Mouse (Mus musculus): ENCODE data around the gene Cirbp. TPM values are rescaled to one million over a fixed set of nuclear protein-coding genes. Genes with fewer than 3 reads are reported as not detected.

Gene Cirbp
- polyA plus RNA-seq, 1 experiment from 2014 or later, result 81.5 TPM

DNA sequence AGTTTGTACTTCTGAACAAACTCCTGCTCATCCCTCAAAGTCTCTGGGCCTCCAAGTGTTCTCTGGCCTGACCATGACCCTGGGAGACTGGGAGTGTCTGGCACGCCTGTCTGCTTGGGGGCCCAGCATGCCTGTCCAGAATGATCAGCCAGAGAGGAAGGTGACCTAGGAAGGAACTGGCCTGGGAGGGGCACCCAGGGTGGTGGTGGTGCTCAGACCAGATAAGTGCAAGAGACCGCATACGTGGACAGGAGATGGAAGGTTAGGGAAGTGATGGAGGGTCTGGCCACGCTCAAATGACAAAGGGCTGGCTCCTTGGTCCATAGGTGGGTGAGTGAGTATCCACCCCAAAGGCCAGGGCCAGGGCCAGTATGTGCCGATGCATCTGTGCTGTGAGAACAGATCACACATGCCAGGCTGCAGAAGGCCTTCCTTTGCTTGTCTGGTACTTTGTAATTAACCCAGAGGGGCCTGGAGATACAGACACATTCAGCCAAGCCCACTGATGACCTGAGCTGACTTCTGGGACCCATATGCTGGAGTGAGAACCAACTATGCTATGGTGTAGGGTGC lies 18.6 kb upstream of the Cirbp start:
- ATAC-seq (ENCODE audit: low FRiP score) (no peak), DNase-seq (ENCODE audit: low spot score, missing footprints) (no peak)
- peak overlapping the region; percentile 97; the same call in 1 of the 2 replicates for H3K27ac ChIP-seq (ENCODE audit: low read depth, low read length)
- H3K4me2 ChIP-seq, result peak overlapping the region; percentile 74; the same call in 1 of the 2 replicates
- peak overlapping the region; percentile 99; the same call in 1 of the 2 replicates for H3K4me3 ChIP-seq (ENCODE audit: low read depth, low read length)
- peaks cover 21% of the 10 kb centered on the region for H3K4me1 ChIP-seq (ENCODE audit: control insufficient read depth, insufficient read depth, low read length)
- 69% methylated on average over 5 of the region's 5 CpGs for WGBS
- H3K9ac ChIP-seq (ENCODE audit: low read length), result no peak overlapping the region; the same call in 1 of the 2 replicates
- H3K36me3 ChIP-seq (ENCODE audit: control insufficient read depth, insufficient read depth, low read length), result peaks cover 9% of the 10 kb centered on the region
- H3K27me3 ChIP-seq (ENCODE audit: control insufficient read depth, insufficient read depth, low read length), result no peaks in the 10 kb centered on the region
- H3K9me3 ChIP-seq (ENCODE audit: control insufficient read depth, low read length), result no peaks in the 10 kb centered on the region

DNA sequence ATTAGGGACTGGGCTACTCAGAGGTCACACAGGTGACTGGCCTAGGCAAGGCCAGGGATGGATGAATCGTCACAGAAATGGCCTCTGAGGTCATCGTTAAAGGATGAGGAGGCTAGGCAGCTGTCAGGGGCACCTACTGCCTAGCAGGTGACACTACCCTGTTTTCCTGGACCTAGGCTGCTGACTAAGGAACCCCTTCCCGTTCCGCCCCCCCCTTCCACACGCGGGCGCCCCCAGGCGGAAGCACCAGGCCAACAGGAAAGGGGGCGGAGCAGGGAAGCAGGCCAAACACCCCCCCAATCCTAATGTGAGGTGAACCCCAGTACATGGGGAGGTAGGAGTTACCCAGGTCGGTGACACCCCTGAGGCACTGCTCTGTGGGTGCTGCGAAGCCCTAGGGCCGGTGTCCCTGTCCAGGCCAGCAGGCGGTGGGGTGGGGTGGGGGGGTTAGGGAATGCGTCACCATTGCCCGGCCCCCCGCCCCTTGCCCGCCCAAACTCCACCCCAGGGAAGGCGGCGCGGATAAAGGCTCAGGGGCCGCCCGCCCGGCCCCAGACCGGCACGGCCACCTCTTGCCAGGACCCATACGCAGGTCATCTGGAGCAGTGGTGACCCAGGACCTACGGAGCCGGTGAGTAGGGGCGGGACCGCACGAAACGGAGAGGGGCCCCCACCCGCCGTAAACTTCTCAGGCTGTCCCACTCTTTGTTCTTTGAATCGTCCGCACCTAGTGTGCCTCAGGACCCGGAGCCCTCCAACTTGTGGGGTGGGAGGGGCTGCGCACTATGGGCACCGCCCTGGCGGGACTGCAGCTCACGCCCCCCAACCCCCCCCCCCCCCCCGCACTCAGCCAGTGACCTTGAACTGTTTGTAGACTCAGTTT lies 17.8 kb upstream of the Cirbp start, which contains the start of gene Midn:
Midn (plus strand) TSS at position 554 of the 883 bp plus-strand sequence.
- WGBS, result 3% methylated on average over 39 of the region's 42 CpGs
- Histone ChIP-seq H3K27ac (ENCODE audit: low read depth, low read length) (peak within 1 kb of the TSS; percentile 97), H3K4me1 (ENCODE audit: control insufficient read depth, insufficient read depth, low read length) (peaks cover 24% of the 10 kb centered on the region), H3K4me2 (peak within 1 kb of the TSS; percentile 74), H3K9me3 (ENCODE audit: control insufficient read depth, low read length) (no peaks in the 10 kb centered on the region), H3K27me3 (ENCODE audit: control insufficient read depth, insufficient read depth, low read length) (no peaks in the 10 kb centered on the region), H3K9ac (ENCODE audit: low read length) (peak within 1 kb of the TSS; percentile 100), H3K4me3 (ENCODE audit: low read depth, low read length) (peak within 1 kb of the TSS; percentile 99), H3K36me3 (ENCODE audit: control insufficient read depth, insufficient read depth, low read length) (peaks cover 16% of the 10 kb centered on the region)
- ATAC-seq (ENCODE audit: low FRiP score) (peak; percentile 36), DNase-seq (ENCODE audit: low spot score, missing footprints) (peak; percentile 96)

DNA sequence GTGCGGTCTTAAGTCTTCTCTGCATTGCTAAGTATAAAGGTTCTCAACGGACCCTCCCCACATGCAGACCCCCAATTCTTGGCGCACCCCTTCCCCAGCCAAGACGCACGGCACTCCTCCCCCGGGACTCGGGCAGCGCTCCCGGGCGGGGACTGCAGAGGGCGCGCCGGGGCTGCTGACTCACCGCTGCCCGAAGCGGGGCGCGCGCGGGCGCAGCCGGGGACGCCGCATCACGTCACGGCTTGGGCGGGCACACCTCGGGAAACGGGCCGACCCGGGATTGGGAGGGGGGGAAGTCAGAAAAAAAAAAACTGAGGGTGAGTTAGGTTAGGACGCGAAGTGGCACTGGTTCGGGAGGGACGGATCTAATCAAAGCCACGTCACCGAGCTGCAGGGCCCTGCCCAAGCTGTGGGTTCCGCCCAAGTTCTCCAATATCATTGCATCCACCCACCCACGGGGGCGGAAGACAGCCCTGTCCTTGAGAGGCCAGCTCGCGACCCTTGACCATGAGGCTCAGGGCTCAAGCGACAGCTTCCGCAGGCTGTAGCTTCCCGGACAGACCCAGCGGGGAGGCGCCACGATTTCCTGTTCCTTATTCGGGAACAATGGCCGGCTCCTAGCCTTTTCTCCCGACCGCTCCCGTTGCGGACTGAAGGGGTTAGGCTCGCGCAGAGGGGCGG lies 17.0 kb upstream of the Cirbp start:
- H3K27ac ChIP-seq (ENCODE audit: low read depth, low read length), result peak overlapping the region; percentile 97
- no peaks in the 10 kb centered on the region for H3K27me3 ChIP-seq (ENCODE audit: control insufficient read depth, insufficient read depth, low read length)
- DNase-seq (ENCODE audit: low spot score, missing footprints), result peak; percentile 99
- H3K4me2 ChIP-seq, result peak overlapping the region; percentile 74
- peaks cover 22% of the 10 kb centered on the region for H3K36me3 ChIP-seq (ENCODE audit: control insufficient read depth, insufficient read depth, low read length)
- H3K9me3 ChIP-seq (ENCODE audit: control insufficient read depth, low read length), result no peaks in the 10 kb centered on the region
- ATAC-seq (ENCODE audit: low FRiP score), result peak; percentile 48
- under 1% methylated on average over 47 of the region's 57 CpGs for WGBS
- H3K9ac ChIP-seq (ENCODE audit: low read length), result peak overlapping the region; percentile 100
- peaks cover 31% of the 10 kb centered on the region for H3K4me1 ChIP-seq (ENCODE audit: control insufficient read depth, insufficient read depth, low read length)
- H3K4me3 ChIP-seq (ENCODE audit: low read depth, low read length), result peak overlapping the region; percentile 99

DNA sequence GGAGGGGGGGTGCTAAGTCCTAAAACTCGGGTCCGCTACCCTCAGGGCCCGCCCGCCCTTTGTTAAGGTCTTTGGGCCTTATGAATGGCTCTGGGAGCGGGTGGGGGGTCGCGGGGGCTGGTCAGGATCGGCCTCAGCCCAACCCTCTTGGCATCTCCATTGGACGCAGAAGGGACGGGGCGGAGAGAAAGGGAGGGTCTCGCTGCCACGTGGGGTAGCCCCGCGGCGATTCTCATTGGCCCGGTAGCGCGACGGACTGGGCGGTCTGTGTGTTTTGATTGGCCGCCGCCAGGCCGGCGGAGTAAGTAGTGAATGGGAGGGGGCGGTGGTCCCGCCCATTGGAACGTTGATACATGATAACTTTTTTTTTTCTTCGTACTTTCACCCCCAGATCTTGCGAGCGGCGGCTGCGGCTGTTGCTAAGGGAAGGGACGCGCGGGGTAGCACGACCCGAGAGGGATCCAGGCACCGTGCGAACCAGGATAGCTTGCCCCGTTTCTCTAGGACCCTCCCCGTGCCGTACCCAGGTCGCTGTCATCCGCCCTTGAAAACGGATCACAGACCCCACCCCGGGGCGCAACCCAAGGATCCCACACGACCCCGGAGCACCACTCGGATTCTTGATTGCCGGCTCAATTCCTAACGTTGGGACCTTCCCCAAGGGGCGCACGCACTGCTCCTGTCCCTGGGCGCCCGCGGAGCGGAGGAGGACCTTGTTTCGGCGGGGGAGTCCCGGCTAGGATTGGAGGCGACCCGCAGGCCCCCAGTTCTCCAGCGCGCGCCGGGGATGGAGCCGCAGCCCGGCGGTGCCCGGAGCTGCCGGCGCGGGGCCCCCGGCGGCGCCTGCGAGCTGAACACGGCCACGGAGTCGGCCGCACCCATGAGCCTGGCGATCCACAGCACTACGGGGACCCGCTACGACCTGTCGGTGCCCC lies 16.2 kb upstream of the Cirbp start:
- H3K27me3 ChIP-seq (ENCODE audit: control insufficient read depth, insufficient read depth, low read length), result no peaks in the 10 kb centered on the region
- H3K4me1 ChIP-seq (ENCODE audit: control insufficient read depth, insufficient read depth, low read length), result peaks cover 39% of the 10 kb centered on the region

DNA sequence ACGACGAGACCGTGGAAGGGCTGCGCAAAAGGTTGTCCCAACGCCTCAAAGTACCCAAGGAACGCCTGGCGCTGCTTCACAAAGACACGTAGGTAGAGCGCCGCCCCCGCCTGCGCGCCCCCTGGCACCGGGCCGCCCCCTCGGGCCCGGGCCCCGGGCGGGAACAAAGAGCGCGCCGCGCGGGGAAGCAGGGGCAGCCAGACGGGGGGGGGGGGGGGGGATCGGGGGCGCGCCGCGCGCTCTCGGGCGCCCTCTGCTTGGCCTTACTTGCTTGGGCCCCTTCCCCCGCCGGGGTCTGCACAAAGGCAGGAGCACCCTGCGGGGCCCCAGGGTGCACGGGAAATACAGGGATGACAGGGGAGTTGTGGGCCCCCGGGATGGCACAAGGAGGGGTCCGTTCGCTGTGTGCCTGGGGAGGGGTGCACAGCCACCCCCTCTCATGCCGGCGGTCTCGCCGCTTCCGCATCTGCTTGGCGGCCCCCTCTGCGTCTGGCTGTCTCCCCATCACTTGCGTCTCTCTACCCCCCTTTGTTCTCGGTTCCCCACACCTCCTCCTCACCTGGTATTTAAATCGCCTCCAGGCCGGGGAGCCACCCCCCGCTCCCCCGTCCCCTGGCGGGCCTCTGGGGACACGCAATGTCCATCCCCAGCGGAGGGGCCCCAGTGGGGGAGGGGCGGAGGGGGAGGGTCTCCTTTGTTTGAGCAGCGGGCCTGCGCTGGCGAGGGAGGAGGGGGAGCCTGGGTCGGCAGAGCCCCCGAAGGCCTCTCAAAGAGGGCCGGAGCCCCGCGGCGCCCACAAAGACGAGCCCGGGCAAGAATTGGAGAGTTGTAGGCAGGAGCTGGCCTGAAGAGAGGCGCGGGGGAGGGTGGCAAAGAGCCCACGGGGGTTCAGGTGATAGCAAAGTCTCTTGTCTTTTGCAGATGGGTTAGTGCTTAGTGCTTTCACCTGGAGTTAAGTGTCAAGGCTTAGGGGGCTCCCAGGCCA lies 15.3 kb upstream of the Cirbp start:
- Histone ChIP-seq H3K36me3 (ENCODE audit: control insufficient read depth, insufficient read depth, low read length) (peaks cover 39% of the 10 kb centered on the region), H3K4me1 (ENCODE audit: control insufficient read depth, insufficient read depth, low read length) (peaks cover 46% of the 10 kb centered on the region)

More for the DNA sequence above, 16.2 kb upstream of the Cirbp start:
- Histone ChIP-seq H3K27ac (ENCODE audit: low read depth, low read length) (peak overlapping the region; percentile 99), H3K9ac (ENCODE audit: low read length) (peak overlapping the region; percentile 100), H3K9me3 (ENCODE audit: control insufficient read depth, low read length) (no peaks in the 10 kb centered on the region), H3K36me3 (ENCODE audit: control insufficient read depth, insufficient read depth, low read length) (peaks cover 30% of the 10 kb centered on the region), H3K4me2 (peak overlapping the region; percentile 99), H3K4me3 (ENCODE audit: low read depth, low read length) (peak overlapping the region; percentile 99)
- peak; percentile 83 for ATAC-seq (ENCODE audit: low FRiP score)
- no peak for DNase-seq (ENCODE audit: low spot score, missing footprints)
- 1% methylated on average over 88 of the region's 88 CpGs for WGBS

DNA sequence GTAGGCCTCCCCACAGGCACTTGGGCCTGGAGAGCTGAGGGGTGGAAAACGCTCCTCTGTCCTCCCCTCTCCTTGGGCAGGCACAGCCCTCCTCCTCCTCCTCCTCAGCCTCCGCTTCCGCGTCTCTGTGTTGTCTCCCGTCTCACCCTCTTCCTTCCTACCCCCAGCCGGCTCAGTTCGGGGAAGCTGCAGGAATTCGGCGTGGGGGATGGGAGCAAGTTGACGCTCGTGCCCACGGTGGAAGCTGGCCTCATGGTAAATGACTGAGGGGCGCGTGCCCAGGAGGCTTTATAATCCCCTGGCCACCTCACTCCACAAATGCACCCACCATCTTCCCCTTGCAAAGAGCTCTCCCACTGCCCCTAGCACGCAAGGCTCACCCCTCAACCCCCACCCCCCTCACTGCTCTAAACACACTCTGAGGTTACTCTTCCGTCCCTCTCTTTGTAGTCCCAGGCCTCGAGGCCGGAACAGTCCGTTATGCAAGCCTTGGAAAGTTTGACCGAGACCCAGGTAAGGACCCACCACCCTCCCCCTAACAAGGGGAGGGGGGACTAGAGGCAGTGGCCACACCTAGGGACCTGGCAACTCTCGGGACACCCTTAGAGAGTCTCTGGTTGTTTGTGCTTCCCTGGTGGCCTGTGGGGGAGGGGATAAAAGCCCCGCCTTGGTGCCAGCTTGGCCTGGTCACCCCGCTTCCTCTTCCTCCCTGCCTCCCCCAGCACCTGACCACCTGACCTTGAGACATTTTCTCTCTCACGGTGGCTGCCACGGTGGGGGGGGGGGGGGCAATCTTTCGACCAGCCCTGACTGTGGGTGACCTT lies 14.4 kb upstream of the Cirbp start:
- under 1% methylated on average over 26 of the region's 26 CpGs for WGBS
- Histone ChIP-seq H3K27ac (ENCODE audit: low read depth, low read length) (peak overlapping the region; percentile 99), H3K9me3 (ENCODE audit: control insufficient read depth, low read length) (no peaks in the 10 kb centered on the region), H3K4me3 (ENCODE audit: low read depth, low read length) (peak overlapping the region; percentile 99), H3K27me3 (ENCODE audit: control insufficient read depth, insufficient read depth, low read length) (no peaks in the 10 kb centered on the region), H3K9ac (ENCODE audit: low read length) (peak overlapping the region; percentile 100), H3K36me3 (ENCODE audit: control insufficient read depth, insufficient read depth, low read length) (peaks cover 47% of the 10 kb centered on the region), H3K4me1 (ENCODE audit: control insufficient read depth, insufficient read depth, low read length) (peaks cover 49% of the 10 kb centered on the region), H3K4me2 (peak overlapping the region; percentile 99)
- ATAC-seq (ENCODE audit: low FRiP score) (no peak), DNase-seq (ENCODE audit: low spot score, missing footprints) (peak; percentile 95)

More for the DNA sequence above, 15.3 kb upstream of the Cirbp start:
- peak; percentile 17 for ATAC-seq (ENCODE audit: low FRiP score)
- H3K4me3 ChIP-seq (ENCODE audit: low read depth, low read length), result peak overlapping the region; percentile 99
- H3K27me3 ChIP-seq (ENCODE audit: control insufficient read depth, insufficient read depth, low read length), result no peaks in the 10 kb centered on the region
- DNase-seq (ENCODE audit: low spot score, missing footprints), result peak; percentile 99
- no peaks in the 10 kb centered on the region for H3K9me3 ChIP-seq (ENCODE audit: control insufficient read depth, low read length)
- H3K4me2 ChIP-seq, result peak overlapping the region; percentile 99
- peak overlapping the region; percentile 99 for H3K27ac ChIP-seq (ENCODE audit: low read depth, low read length)
- WGBS, result 1% methylated on average over 51 of the region's 71 CpGs
- peak overlapping the region; percentile 100 for H3K9ac ChIP-seq (ENCODE audit: low read length)

All from midbrain, embryonic 11.5 days (tissue).